Mouse (Mus musculus) monocyte, adult 2 months (primary cell): Measurements from ENCODE around the gene Tep1.

Experiments used
- DNase-seq, 2 experiments: peaks; one replicate each; pipeline ENCODE4 v3.0.0; 2022; ENCODE audit warnings: low spot score in 2 of 2, low read depth in 1 of 2

Tep1 gene

DNA sequence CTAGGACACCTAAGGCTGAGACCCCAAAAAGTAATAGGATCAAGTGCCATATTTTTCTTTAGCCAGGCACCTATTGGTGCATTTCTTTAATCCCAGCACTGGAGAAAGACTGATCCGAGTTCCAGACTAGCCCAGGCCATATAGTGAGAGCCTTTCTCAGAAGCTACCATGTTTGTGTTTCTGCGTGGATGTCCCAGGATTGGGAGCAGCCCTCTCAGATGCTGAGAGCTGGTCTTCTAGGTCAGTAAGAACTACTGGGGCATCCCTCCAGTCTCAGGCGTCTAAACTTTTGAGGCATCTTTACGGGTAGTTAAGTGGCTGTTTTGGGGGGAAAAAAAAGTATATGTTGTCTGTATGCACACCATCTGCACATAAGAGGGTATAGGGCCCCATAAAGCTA lies 74.4 kb downstream of the Tep1 start:
- DNase-seq: no peak

DNA sequence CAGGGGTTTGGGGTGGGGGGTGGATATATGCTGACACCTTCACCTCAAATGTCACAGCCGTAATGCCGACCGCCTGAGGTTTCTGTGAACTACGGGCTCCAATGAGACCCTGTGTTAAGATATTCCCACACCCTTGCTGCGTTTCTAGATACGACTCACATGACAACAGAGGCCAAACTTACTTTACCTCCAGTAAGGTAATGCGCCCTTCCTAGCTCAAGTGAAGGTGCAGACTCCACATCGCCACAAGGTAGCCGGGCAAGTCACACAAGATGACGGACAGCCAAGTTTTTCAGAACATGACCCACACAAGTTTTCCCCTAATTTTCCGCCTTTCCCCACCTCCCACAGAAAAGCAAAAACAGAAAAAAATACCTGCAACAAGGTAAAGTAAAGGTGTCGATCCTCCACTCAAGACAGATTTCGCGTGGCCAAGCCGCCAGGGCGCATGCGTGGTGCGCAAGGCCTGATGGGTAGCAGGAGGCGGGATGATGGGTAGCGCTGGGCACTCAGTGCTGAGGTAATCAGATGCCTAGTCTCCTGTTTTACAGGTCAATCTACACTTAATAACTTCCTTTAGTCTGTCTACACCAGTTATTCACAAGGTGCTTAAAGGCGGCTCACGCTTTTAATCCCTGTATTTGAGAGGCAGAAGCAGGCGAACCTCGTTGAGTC lies 75.0 kb downstream of the Tep1 start:
- DNase-seq: no peak

DNA sequence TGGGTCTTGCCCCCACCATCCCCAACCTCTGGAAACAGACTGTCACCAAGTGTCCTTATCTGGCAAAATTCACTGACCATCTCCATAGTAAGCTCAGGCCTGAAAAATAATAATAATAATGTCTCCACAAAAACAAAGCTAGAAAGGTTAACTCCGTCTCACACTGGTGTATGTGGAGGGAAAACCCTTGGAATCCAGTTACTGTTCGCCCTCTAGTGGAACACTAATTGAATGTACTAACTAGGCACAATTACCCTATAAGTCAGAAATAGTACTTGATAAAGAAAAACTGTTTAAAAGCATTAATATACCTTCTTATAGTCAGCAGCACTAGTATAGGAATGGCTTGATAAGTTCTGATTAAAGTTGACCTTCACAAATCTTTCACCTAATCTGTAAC lies 82.2 kb downstream of the Tep1 start:
- DNase-seq: no peak

DNA sequence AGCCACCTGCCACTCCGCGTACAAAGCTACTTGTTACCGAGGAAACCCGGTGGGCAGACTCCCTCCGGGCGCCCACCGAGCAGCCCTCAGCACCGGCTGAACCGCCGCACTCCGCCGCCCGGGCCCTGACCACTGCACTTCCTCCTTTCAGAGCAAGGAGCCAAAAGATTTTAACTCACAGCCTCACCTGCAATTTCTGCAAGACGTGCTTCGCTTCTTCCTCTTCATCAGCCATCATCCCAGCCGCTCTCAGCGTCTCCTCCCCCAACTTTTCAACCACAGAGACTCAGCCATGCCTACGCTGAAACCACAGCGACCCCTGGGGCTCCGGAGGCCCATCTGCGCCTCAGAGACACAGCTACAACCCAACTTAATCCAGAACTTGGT lies 85.1 kb downstream of the Tep1 start, which contains the start of gene Ttc5:
TSS of gene Ttc5 (minus strand) at position 269 of the 387 bp plus-strand sequence.
- peak; percentile 75 to 91 for DNase-seq

DNA sequence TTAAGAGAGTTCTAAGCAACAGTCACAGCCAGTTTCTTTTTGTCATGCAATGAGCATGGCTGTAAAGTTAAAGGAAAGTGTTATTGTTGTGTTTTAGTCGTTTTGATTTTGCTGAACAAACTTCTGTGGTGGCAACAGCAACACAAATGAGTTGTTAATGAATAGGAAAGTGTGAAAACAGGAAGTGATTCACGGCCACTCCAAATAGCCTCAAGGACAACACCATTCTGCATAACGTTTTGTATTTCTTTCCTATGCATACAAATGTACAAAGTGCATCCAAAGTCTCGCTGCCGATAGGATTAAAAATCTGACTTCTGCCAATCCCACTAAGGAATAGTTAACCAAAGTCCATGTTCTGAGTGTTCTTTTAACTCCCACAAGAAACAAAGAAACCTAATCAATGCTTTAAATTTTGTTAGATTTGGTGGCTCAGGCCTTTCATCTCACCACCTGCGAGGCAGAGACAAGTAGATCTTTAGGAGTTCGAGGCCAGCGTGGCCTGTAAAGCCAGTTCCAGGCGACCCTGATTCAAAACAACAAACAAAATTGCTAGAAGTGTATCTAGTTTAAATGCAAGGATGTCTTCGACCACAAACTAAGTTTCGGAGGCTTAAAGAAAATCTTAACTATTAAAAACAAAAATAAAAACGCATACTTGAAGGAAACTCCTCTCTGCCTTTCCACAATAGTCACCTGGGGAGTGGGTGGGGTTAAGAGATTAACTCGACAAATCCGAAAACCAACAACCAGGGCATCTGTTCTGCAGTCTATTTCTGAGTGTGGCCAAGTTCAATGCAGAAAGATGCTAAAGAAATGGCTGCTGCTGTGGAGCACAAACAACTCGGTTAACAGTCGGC lies 85.7 kb downstream of the Tep1 start:
- DNase-seq: no peak

DNA sequence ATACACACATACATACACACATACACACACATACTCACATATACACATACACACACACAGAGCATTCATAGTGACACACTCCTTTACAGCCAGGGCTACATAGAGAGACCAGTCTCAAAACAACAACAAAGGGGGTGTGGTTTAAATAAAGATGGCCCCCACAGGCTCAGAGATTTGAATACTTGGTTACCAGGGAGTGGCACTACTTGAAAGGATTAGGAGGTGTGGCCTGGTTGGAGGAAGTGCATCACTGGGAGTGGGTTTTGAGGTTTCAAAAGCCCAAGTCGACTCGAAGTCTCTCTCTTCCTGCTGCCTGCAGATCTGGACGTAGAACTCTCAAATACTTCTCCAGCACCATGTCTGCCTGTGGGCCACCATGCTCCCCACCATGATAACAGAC lies 88.2 kb downstream of the Tep1 start:
- no peak for DNase-seq
